Mouse (Mus musculus) urinary bladder, postnatal 10 days (tissue): Measurements from ENCODE around the gene Tusc1.

Experiments
- DNase-seq: peaks from one replicate; pipeline ENCODE4 v3.0.0; 2022; ENCODE audit warnings: low spot score

Gene Tusc1

GRCm38 (mm10) chr4:93335118-93336003, at the start of gene Tusc1:
Gene Tusc1, minus strand, starts transcription at chr4:93335511.
- peak; percentile 40 for DNase-seq

DNA sequence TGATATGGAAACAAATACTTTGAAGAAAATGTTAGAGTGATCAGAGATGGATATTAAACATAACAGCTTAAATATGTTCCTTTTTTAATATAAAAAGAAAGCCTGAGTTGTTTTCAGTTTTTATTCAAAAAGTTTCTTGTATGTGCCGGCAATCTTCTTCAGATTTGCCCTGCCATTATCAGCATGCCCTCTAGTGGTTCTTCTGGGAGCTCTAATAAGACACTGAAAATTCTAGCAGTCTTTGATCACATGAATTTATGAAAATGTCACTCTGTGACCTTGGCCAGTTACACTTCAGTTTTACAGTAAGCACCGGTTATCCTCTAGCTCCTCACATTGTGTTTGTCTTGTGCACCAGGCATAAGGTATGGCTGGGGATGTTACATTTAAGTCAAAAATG, 17.6 kb upstream of the Tusc1 start:
- no peak for DNase-seq

DNA sequence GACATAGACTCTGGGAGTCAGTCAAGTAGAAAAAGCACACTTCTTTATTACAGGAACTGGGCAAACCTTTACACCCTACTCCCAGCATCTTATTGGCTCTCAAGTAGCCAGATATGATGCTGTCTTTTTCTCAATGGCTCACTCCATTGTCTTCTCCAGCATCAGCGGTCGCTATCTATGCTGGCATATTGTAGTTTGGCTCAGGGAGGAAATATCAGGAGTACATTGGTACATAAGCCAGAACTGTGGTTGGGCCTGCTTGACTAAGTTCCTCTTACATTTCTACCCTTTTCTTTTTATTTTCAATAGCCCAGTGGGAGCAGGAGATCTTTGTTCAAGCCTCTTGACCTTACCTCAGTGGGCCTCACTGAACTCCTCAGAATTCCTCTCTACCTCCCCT, 9.0 kb upstream of the Tusc1 start:
- no peak for DNase-seq

DNA sequence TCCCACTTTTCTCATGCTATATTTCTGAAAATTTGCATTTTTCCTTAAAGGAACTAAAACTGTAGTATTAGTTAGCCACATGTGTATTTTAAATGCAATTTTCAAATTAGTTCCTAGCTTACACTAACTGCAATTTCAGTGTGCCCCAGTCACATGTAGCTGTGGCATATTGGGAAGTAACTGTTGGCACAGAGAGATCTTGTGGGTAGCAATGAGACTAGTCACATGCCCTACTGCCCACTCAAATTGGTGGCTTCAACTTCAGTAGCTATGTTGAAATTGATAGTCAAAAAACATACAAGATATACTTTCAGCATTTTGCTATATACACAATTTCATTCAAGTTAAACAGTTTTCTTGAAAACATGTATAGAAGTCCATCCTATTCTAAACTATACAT, 6.3 kb upstream of the Tusc1 start:
- DNase-seq = no peak

- no peak for DNase-seq
Observed at GRCm38 (mm10) chr4:93337977-93338376, 2.7 kb upstream of the Tusc1 start.

DNA sequence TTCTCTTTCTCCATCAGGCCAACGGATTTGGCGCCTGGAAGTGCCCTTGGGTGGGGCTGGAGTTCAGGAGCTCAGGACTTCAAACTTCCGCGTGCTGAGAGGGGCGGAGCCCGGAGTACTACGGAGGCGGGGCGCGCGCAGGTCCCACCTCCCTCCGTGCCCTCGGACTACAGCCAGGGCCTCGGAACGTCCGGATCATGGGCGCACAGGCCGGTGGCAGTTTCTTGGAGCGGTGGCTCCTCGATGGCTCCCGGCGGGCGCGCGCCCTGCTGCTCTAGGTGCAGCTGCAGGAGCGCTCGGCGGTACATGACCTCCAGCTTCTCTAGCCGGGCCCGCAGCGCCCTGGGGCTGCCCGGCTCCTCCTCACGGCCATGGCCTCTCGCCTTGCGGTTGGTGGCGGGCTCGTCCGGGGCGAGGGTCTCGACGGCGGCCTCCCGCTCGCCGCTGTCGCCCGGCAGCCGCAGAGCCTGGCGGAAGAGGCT, 634 bp downstream of the Tusc1 start:
- peak; percentile 36 for DNase-seq

GRCm38 (mm10) chr4:93307486-93307885, 27.8 kb downstream of the Tusc1 start:
- DNase-seq = no peak

DNA sequence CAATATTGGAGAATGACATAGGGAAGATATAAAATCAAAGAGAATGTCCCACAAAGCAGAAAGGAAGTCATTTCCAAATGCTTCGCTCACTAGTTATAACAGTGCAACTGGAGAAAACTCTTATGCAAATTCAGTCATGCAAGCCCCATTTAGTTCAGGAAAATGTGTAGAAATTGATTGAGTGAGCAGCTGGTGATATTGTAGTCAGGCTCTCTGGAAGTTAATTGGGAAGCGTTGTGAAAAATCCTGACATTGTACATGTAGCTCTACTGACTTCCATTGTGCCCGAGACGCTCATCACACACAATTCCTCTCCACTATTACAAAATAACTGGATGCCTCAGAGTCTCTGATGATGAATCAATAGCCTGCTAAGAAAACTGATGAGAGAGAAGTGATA, 49.2 kb downstream of the Tusc1 start:
- no peak for DNase-seq
